Mouse (Mus musculus): Measurements from ENCODE around the gene Ccnl1. TPM values are rescaled to one million over a fixed set of nuclear protein-coding genes. Genes with fewer than 3 reads are reported as not detected.

The Ccnl1 gene
- total and polyA plus RNA-seq, 3 experiments = 20.1 to 56.5 TPM; not detected in 1

GRCm38 (mm10) chr3:65935153-65935552, 22.9 kb downstream of the Ccnl1 start:
- H3K4me3 ChIP-seq (ENCODE audit: control insufficient read depth in 1 of 2, insufficient read depth in 1 of 2, low read depth in 2 of 2, low read length in 2 of 2) = no peak overlapping the region
- no peaks in the 10 kb centered on the region; a peak in 1 of 4 replicates for H3K36me3 ChIP-seq (ENCODE audit: control insufficient read depth in 1 of 2, insufficient read depth in 2 of 2, low read length in 2 of 2)
- TF ChIP-seq POLR2AphosphoS2 (IDR thresholded peaks at IDR 0.05; ENCODE audit: low read length) (no peak), MAFK (IDR thresholded peaks at IDR 0.05; ENCODE audit: borderline replicate concordance, low read depth, low read length) (no peak), MEF2A (IDR thresholded peaks at IDR 0.05; ENCODE audit: extremely low read depth, insufficient replicate concordance, low read depth, low read length, poor library complexity, severe bottlenecking) (no peak), KAT2A (conservative IDR thresholded peaks at IDR 0.05; ENCODE audit: low read depth, low read length) (no peak), ZNF384 (IDR thresholded peaks at IDR 0.05; ENCODE audit: low read depth, low read length) (no peak), GABPA (IDR thresholded peaks at IDR 0.05; ENCODE audit: low read depth, low read length) (no peak), EP300 (IDR thresholded peaks at IDR 0.05; ENCODE audit: low read depth in 1 of 2, low read length in 2 of 2) (no peak), MYC (IDR thresholded peaks at IDR 0.05; ENCODE audit: low read depth, low read length) (no peak), SMC3 (IDR thresholded peaks at IDR 0.05; ENCODE audit: low read depth, low read length) (no peak), TCF12 (IDR thresholded peaks at IDR 0.05; ENCODE audit: low read depth, low read length) (no peak)
- DNase-seq (ENCODE audit: low read depth, low spot score) = no peak
- no peak overlapping the region for H3K27ac ChIP-seq (ENCODE audit: control insufficient read depth, low read depth, low read length)
- no peaks in the 10 kb centered on the region for H3K27me3 ChIP-seq (ENCODE audit: control insufficient read depth in 1 of 2, insufficient read depth in 2 of 2, low read length in 2 of 2)
- H3K79me2 ChIP-seq (ENCODE audit: control insufficient read depth, insufficient read depth, low read length, poor library complexity) = no peaks in the 10 kb centered on the region
- H3K4me1 ChIP-seq (ENCODE audit: control insufficient read depth in 1 of 2, insufficient read depth in 2 of 2, low read length in 2 of 2) = peaks cover 2 to 7% of the 10 kb centered on the region in 2 experiments; a peak in 3 of 4 replicates
- H3K9ac ChIP-seq (ENCODE audit: control insufficient read depth, low read depth, low read length, poor library complexity, severe bottlenecking) = no peak overlapping the region
- H3K9me3 ChIP-seq (replicated peaks; ENCODE audit: insufficient read depth, low read length) = no peaks in the 10 kb centered on the region

GRCm38 (mm10) chr3:65933726-65934125, 24.3 kb downstream of the Ccnl1 start:
- Histone ChIP-seq H3K4me3 (ENCODE audit: control insufficient read depth in 1 of 2, insufficient read depth in 1 of 2, low read depth in 2 of 2, low read length in 2 of 2) (no peak overlapping the region), H3K27ac (ENCODE audit: control insufficient read depth, low read depth, low read length) (no peak overlapping the region)

More at GRCm38 (mm10) chr3:65933726-65934125, 24.3 kb downstream of the Ccnl1 start:
- no peak overlapping the region for H3K9ac ChIP-seq (ENCODE audit: control insufficient read depth, low read depth, low read length, poor library complexity, severe bottlenecking)
- DNase-seq (ENCODE audit: low read depth, low spot score) = no peak
- H3K4me1 ChIP-seq (ENCODE audit: control insufficient read depth in 1 of 2, insufficient read depth in 2 of 2, low read length in 2 of 2) = peaks cover 5 to 9% of the 10 kb centered on the region in 2 experiments; a peak in 3 of 4 replicates
- H3K36me3 ChIP-seq (ENCODE audit: control insufficient read depth in 1 of 2, insufficient read depth in 2 of 2, low read length in 2 of 2) = no peaks in the 10 kb centered on the region; a peak in 1 of 4 replicates
- H3K27me3 ChIP-seq (ENCODE audit: control insufficient read depth in 1 of 2, insufficient read depth in 2 of 2, low read length in 2 of 2) = no peaks in the 10 kb centered on the region
- no peaks in the 10 kb centered on the region for H3K9me3 ChIP-seq (replicated peaks; ENCODE audit: insufficient read depth, low read length)
- TF ChIP-seq TBP (IDR thresholded peaks at IDR 0.05; ENCODE audit: low read depth, low read length) (no peak), ZNF384 (IDR thresholded peaks at IDR 0.05; ENCODE audit: low read depth, low read length) (no peak), ELF1 (IDR thresholded peaks at IDR 0.05; ENCODE audit: low read depth, low read length) (no peak), GABPA (IDR thresholded peaks at IDR 0.05; ENCODE audit: low read depth, low read length) (no peak), BHLHE40 (IDR thresholded peaks at IDR 0.05; ENCODE audit: borderline replicate concordance, low read depth, low read length) (no peak), POLR2AphosphoS5 (IDR thresholded peaks at IDR 0.05; ENCODE audit: borderline replicate concordance, low read depth, low read length) (no peak), POLR2AphosphoS2 (IDR thresholded peaks at IDR 0.05; ENCODE audit: low read length) (no peak), KAT2A (conservative IDR thresholded peaks at IDR 0.05; ENCODE audit: low read depth, low read length) (no peak), NRF1 (IDR thresholded peaks at IDR 0.05; ENCODE audit: insufficient read depth, low read depth, low read length, poor library complexity, severe bottlenecking) (no peak), ZC3H11A (IDR thresholded peaks at IDR 0.05; ENCODE audit: low read depth, low read length) (no peak), ZKSCAN1 (IDR thresholded peaks at IDR 0.05; ENCODE audit: low read depth, low read length) (no peak), CHD2 (IDR thresholded peaks at IDR 0.05; ENCODE audit: low read length) (no peak), MYB (IDR thresholded peaks at IDR 0.05; ENCODE audit: low read depth, low read length) (no peak), CHD1 (IDR thresholded peaks at IDR 0.05; ENCODE audit: low read depth, low read length) (no peak)
- no peaks in the 10 kb centered on the region for H3K79me2 ChIP-seq (ENCODE audit: control insufficient read depth, insufficient read depth, low read length, poor library complexity)
